Mouse (Mus musculus): ENCODE results near the gene Vti1a.

The Vti1a gene

GRCm38 (mm10) chr19:55300525-55300924 is 15.6 kb upstream of the Vti1a start:
- in situ Hi-C loops (cut with MboI; ENCODE audit: unreplicated experiment in 2 of 2) = loop anchor here (10.0 to 25.0 kb wide), 7 partner anchors 46 to 1638 kb away; partner anchors contain the start of genes Bbip1 (in 2 of the 2), Shoc2 (in 2 of the 2), Acsl5 (in 1 of the 2) and Adra2a (in 1 of the 2)

- in situ Hi-C loops (cut with MboI; ENCODE audit: unreplicated experiment in 2 of 2) = loop anchor here (5.0 to 25.0 kb wide), 10 partner anchors 48 to 1643 kb away; partner anchors contain the start of genes Bbip1 (in 2 of the 2), Shoc2 (in 2 of the 2), Acsl5 (in 1 of the 2) and Adra2a (in 1 of the 2)
These were observed 11.1 kb upstream of the Vti1a start for GRCm38 (mm10) chr19:55305024-55305423.

GRCm38 (mm10) chr19:55311874-55312273 is 4.2 kb upstream of the Vti1a start:
- in situ Hi-C loops (cut with MboI; ENCODE audit: unreplicated experiment in 2 of 2) = loop anchor here (10.0 to 25.0 kb wide), 5 partner anchors 1275 to 1917 kb away; partner anchors contain the start of genes Bbip1 (in 2 of the 2), Shoc2 (in 2 of the 2), Adra2a (in 1 of the 2) and Smndc1 (in 1 of the 2)

GRCm38 (mm10) chr19:55313649-55314048 is 2.4 kb upstream of the Vti1a start:
- in situ Hi-C loops (cut with MboI; ENCODE audit: unreplicated experiment in 2 of 2) = loop anchor here (10.0 to 25.0 kb wide), 5 partner anchors 1276 to 1919 kb away; partner anchors contain the start of genes Bbip1 (in 2 of the 2), Shoc2 (in 2 of the 2), Adra2a (in 1 of the 2) and Smndc1 (in 1 of the 2)

GRCm38 (mm10) chr19:55315452-55316108 is 515 bp upstream of the Vti1a start, which contains the start of gene Zdhhc6:
Gene Zdhhc6 (minus strand): TSS chr19:55316032.
- in situ Hi-C loops (cut with MboI; ENCODE audit: unreplicated experiment in 2 of 2) = loop anchor here (10.0 to 25.0 kb wide), 5 partner anchors 1278 to 1921 kb away; partner anchors contain the start of genes Bbip1 (in 2 of the 2), Shoc2 (in 2 of the 2), Adra2a (in 1 of the 2) and Smndc1 (in 1 of the 2)

GRCm38 (mm10) chr19:55316901-55317300 is 806 bp downstream of the Vti1a start:
- in situ Hi-C loops (cut with MboI; ENCODE audit: unreplicated experiment in 2 of 2) = loop anchor here (10.0 to 25.0 kb wide), 5 partner anchors 1280 to 1922 kb away; partner anchors contain the start of genes Bbip1 (in 2 of the 2), Shoc2 (in 2 of the 2), Adra2a (in 1 of the 2) and Smndc1 (in 1 of the 2)

GRCm38 (mm10) chr19:55319036-55319435 is 2.9 kb downstream of the Vti1a start:
- in situ Hi-C loops (cut with MboI; ENCODE audit: unreplicated experiment in 2 of 2) = loop anchor here (10.0 to 25.0 kb wide), 5 partner anchors 1282 to 1924 kb away; partner anchors contain the start of genes Bbip1 (in 2 of the 2), Shoc2 (in 2 of the 2), Adra2a (in 1 of the 2) and Smndc1 (in 1 of the 2)

GRCm38 (mm10) chr19:55319521-55319920 is 3.4 kb downstream of the Vti1a start:
- in situ Hi-C loops (cut with MboI; ENCODE audit: unreplicated experiment in 2 of 2) = loop anchor here (10.0 to 25.0 kb wide), 5 partner anchors 1282 to 1925 kb away; partner anchors contain the start of genes Bbip1 (in 2 of the 2), Shoc2 (in 2 of the 2), Adra2a (in 1 of the 2) and Smndc1 (in 1 of the 2)

- in situ Hi-C loops (cut with MboI; ENCODE audit: unreplicated experiment in 2 of 2) = loop anchor here (10.0 to 25.0 kb wide), 5 partner anchors 1285 to 1668 kb away; partner anchors contain the start of genes Bbip1 (in 2 of the 2), Shoc2 (in 2 of the 2) and Adra2a (in 1 of the 2)
These were observed 6.5 kb downstream of the Vti1a start for GRCm38 (mm10) chr19:55322604-55323003.

GRCm38 (mm10) chr19:55327510-55327909 is 11.4 kb downstream of the Vti1a start:
- in situ Hi-C loops (cut with MboI; ENCODE audit: unreplicated experiment in 2 of 2) = loop anchor here in 1 of 2 experiments (10.0 kb wide), 1 partner anchor 1673 kb away; no protein-coding TSS in a partner anchor

- in situ Hi-C loops (cut with MboI; ENCODE audit: unreplicated experiment in 2 of 2) = no loop called here
These were observed 15.7 kb downstream of the Vti1a start for GRCm38 (mm10) chr19:55331776-55332175.

- in situ Hi-C loops (cut with MboI; ENCODE audit: unreplicated experiment in 2 of 2) = no loop called here
These were observed 16.7 kb downstream of the Vti1a start for GRCm38 (mm10) chr19:55332641-55333268.

- in situ Hi-C loops (cut with MboI; ENCODE audit: unreplicated experiment in 2 of 2) = loop anchor here (5.0 kb wide), 3 partner anchors 541 to 916 kb away; no protein-coding TSS in a partner anchor
These were observed 19.8 kb downstream of the Vti1a start for GRCm38 (mm10) chr19:55335881-55336280.

- in situ Hi-C loops (cut with MboI; ENCODE audit: unreplicated experiment in 2 of 2) = loop anchor here (5.0 kb wide), 3 partner anchors 541 to 916 kb away; no protein-coding TSS in a partner anchor
These were observed 20.3 kb downstream of the Vti1a start for GRCm38 (mm10) chr19:55336441-55336840.

- in situ Hi-C loops (cut with MboI; ENCODE audit: unreplicated experiment in 2 of 2) = loop anchor here (5.0 kb wide), 3 partner anchors 540 to 915 kb away; no protein-coding TSS in a partner anchor
These were observed 21.0 kb downstream of the Vti1a start for GRCm38 (mm10) chr19:55337066-55337465.

GRCm38 (mm10) chr19:55337664-55338063 is 21.6 kb downstream of the Vti1a start:
- in situ Hi-C loops (cut with MboI; ENCODE audit: unreplicated experiment in 2 of 2) = loop anchor here (5.0 kb wide), 3 partner anchors 540 to 915 kb away; no protein-coding TSS in a partner anchor

GRCm38 (mm10) chr19:55340521-55340920 is 24.4 kb downstream of the Vti1a start:
- in situ Hi-C loops (cut with MboI; ENCODE audit: unreplicated experiment in 2 of 2) = loop anchor here in 1 of 2 experiments (10.0 kb wide), 1 partner anchor 534 kb away; no protein-coding TSS in a partner anchor

GRCm38 (mm10) chr19:55341377-55341776 is 25.3 kb downstream of the Vti1a start:
- in situ Hi-C loops (cut with MboI; ENCODE audit: unreplicated experiment in 2 of 2) = loop anchor here in 1 of 2 experiments (10.0 kb wide), 1 partner anchor 533 kb away; no protein-coding TSS in a partner anchor

GRCm38 (mm10) chr19:55342423-55342822 is 26.3 kb downstream of the Vti1a start:
- in situ Hi-C loops (cut with MboI; ENCODE audit: unreplicated experiment in 2 of 2) = loop anchor here in 1 of 2 experiments (10.0 kb wide), 1 partner anchor 532 kb away; no protein-coding TSS in a partner anchor
